Mouse (Mus musculus) kidney, embryonic 14.5 days (tissue): Measurements from ENCODE around the gene Gm21962. TPM values are rescaled to one million over a fixed set of nuclear protein-coding genes. Genes with fewer than 3 reads are reported as not detected.
"Not testable (repeated sequence)": the region's sequence is repeated elsewhere in the genome, so short reads cannot be mapped to it uniquely, and the experiment has no call there.

Experiments
- ATAC-seq: fragments of 200-750 bp; cut with Nextera tagmentation; 2 replicates; pipeline ENCODE4 v1.8.0; 2017; ENCODE audit warnings: moderate number of reproducible peaks, mild to moderate bottlenecking, moderate TSS enrichment, moderate library complexity; ENCODE audit not compliant: low FRiP score, low TSS enrichment
- H3K27ac ChIP-seq: fragments of 300-500 bp; sonication (generic); 2 replicates; pipeline ENCODE4 v1.5.1; 2014; ENCODE audit warnings: low read depth, mild to moderate bottlenecking, low read length, moderate library complexity, mixed read lengths
- H3K27me3 ChIP-seq: fragments of 300-500 bp; sonication (generic); 2 replicates; pipeline ENCODE4 v1.6.1; 2014; ENCODE audit warnings: mild to moderate bottlenecking, low read length; ENCODE audit not compliant: control insufficient read depth, insufficient read depth
- H3K36me3 ChIP-seq: fragments of 300-500 bp; sonication (generic); 2 replicates; pipeline ENCODE4 v1.6.1; 2014; ENCODE audit warnings: low read length, mixed read lengths; ENCODE audit not compliant: control insufficient read depth, insufficient read depth
- H3K4me1 ChIP-seq: fragments of 300-500 bp; sonication (generic); 2 replicates; pipeline ENCODE4 v1.6.1; 2014; ENCODE audit warnings: low read length, mixed read lengths; ENCODE audit not compliant: control insufficient read depth, insufficient read depth
- H3K4me2 ChIP-seq: fragments of 300-500 bp; sonication (generic); replicated peaks from 2 replicates; pipeline ENCODE4 v1.6.1; 2014; ENCODE audit warnings: low read depth, mild to moderate bottlenecking, low read length
- H3K4me3 ChIP-seq: fragments of 300-500 bp; sonication (generic); 2 replicates; pipeline ENCODE4 v1.5.1; 2014; ENCODE audit warnings: mild to moderate bottlenecking, low read length
- H3K9ac ChIP-seq: fragments of 300-500 bp; sonication (generic); 2 replicates; pipeline ENCODE4 v1.6.1; 2014; ENCODE audit warnings: low read depth, mild to moderate bottlenecking, low read length, moderate library complexity
- H3K9me3 ChIP-seq: fragments of 300-500 bp; sonication (generic); 2 replicates; pipeline ENCODE4 v1.6.1; 2016; ENCODE audit warnings: low read length; ENCODE audit not compliant: control insufficient read depth
- whole genome bisulfite sequencing: fragments of 180-500 bp; shearing (Covaris S2); extraction: QIAGEN DNeasy Blood & Tissue Kit; methylation state at CpG from one replicate; pipeline ENCODE4 v1.1.7; 2014; 5-methylcytosine and 5-hydroxymethylcytosine counted together
- polyA plus RNA-seq: library from polyadenylated mRNA; unstranded; fragments of >200 nt; fragmentation: Nextera tagmentation; extraction: Ambion mirVana; gene quantifications from 2 replicates; pipeline ENCODE4 v1.2.1, GENCODE M21; 2014

Gm21962 gene
- not detected in 2 replicates for polyA plus RNA-seq

DNA sequence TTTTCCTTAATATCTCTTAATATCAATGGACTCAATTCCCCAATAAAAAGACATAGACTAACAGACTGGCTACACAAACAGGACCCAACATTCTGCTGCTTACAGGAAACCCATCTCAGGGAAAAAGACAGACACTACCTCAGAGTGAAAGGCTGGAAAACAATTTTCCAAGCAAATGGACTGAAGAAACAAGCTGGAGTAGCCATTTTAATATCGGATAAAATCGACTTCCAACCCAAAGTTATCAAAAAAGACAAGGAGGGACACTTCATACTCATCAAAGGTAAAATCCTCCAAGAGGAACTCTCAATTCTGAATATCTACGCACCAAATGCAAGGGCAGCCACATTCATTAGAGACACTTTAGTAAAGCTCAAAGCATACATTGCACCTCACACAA is at the start of gene Gm21962:
TSS of gene Gm21962 (plus strand) at position 301 of the 400 bp plus-strand sequence.
- H3K9me3 ChIP-seq, H3K4me1 ChIP-seq, H3K9ac ChIP-seq, H3K4me2 ChIP-seq, ATAC-seq, H3K36me3 ChIP-seq, H3K27ac ChIP-seq, H3K4me3 ChIP-seq, H3K27me3 ChIP-seq: not testable (repeated sequence)
- no CpG with 5 or more reads among the region's 3 CpGs for WGBS

DNA sequence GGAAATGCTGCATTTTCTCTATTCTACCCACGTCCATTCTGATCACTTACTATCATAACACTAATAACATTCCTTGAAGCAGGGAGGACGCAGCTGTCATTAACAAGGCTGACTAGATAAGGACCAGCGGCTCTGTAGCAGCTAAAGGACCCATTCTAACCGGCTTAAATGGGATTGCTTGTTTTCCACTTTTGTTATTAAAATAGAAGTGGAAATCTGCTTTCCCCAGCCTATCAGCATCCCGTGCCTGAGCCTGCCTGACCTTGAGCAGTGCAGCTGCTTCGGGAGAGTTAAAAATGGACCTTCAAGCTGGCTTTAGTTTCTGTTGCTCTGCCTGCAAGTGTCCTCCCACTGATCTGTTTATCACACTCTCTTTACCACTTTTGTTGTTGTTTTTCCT is 49.2 kb upstream of the Gm21962 start:
- H3K9me3 ChIP-seq = no peaks in the 10 kb centered on the region
- WGBS = 56% methylated on average over 6 of the region's 6 CpGs
- no peak overlapping the region for H3K4me3 ChIP-seq
- H3K4me1 ChIP-seq = 0 out of 2 replicates have a peak, but pooled peaks cover 3% of the 10 kb centered on the region
- no peaks in the 10 kb centered on the region for H3K36me3 ChIP-seq
- H3K4me2 ChIP-seq = no peak overlapping the region
- ATAC-seq = no peak
- no peak overlapping the region for H3K9ac ChIP-seq
- no peaks in the 10 kb centered on the region for H3K27me3 ChIP-seq
- no peak overlapping the region for H3K27ac ChIP-seq

DNA sequence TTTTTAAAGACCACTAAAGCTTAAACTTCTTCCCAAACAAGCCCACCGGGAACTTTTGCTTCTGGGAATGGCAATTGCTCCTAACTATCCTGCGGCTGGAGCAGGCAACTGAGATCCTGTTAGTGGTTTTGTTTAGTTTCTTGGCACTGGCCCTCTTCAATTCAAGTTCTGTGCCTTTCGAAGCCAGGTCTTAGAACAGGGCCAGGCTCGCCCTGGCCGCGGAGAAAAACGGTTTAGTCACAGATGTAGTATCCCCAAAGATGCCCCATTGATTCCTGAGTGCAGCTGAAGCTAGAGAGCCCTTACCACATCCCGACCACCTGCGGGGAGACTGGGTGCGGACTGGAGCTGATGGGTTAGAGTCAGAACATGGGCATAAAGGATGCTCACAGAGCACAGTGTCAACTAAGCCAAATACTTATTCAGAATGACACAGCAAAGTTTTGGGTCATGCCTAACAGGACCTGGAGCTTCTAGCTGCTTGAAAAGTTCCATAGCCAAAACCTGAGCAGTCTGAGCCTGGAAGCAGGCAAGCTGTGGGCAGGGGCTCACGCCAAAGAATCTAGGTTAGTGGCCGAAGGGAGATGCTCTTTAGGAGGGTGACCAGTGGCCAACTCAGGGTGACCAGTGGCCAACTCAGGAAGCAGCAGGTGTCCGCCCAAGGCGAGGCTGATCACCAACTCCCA is 48.3 kb upstream of the Gm21962 start:
- peak; percentile 22; the same call in 1 of the 2 replicates for ATAC-seq
- no peak overlapping the region for H3K27ac ChIP-seq
- no peaks in the 10 kb centered on the region for H3K27me3 ChIP-seq
- H3K9me3 ChIP-seq = no peaks in the 10 kb centered on the region
- H3K4me1 ChIP-seq = 0 out of 2 replicates have a peak, but pooled peaks cover 3% of the 10 kb centered on the region
- H3K36me3 ChIP-seq = no peaks in the 10 kb centered on the region
- peak overlapping the region; percentile 68 for H3K4me3 ChIP-seq
- 36% methylated on average over 14 of the region's 14 CpGs for WGBS
- peak overlapping the region; percentile 96 for H3K4me2 ChIP-seq
- peak overlapping the region; percentile 64 for H3K9ac ChIP-seq

DNA sequence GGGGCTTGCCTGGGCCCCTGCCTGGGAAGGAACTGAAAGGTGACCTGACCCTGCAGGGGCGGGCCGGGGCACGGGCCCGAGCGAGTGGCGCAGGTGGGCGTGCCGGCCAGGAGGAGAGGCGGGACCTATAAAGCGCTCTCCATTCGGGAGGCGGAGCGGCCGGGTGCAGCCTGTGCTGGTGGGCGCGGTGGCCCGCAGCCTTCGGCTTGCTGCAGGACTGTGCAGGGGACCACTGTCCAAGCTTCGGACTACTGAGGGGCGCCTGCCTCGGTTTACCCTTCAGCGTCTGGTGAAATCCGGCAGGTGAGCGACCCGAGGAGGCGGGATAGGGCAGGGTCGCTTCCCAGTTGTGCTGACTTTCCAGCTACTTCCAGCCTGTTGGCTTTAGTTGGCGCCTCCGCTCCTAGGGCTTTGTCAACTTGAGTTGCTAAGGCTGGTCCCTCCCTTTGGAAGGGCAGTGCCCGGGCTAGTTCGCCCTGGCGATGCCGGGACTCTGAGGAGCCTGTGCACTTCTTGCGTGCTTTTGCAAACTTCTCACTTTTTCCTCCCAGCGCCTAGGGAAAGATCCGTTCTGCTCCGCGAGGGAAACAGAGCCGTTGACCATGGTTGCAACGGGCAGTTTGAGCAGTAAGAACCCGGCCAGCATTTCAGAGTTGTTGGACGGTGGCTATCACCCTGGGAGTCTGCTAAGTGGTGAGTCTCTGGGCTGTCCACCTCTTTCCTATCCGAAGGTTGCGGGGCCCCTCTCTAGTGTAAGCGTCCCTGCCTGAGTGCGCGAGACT is 47.6 kb upstream of the Gm21962 start:
- no peaks in the 10 kb centered on the region for H3K9me3 ChIP-seq
- WGBS = 1% methylated on average over 47 of the region's 47 CpGs
- no peaks in the 10 kb centered on the region for H3K36me3 ChIP-seq
- H3K9ac ChIP-seq = peak overlapping the region; percentile 64
- no peaks in the 10 kb centered on the region for H3K27me3 ChIP-seq
- peak; percentile 98 for ATAC-seq
- no peak overlapping the region for H3K27ac ChIP-seq
- H3K4me2 ChIP-seq = peak overlapping the region; percentile 96
- 0 out of 2 replicates have a peak, but pooled peaks cover 3% of the 10 kb centered on the region for H3K4me1 ChIP-seq
- H3K4me3 ChIP-seq = peak overlapping the region; percentile 68

DNA sequence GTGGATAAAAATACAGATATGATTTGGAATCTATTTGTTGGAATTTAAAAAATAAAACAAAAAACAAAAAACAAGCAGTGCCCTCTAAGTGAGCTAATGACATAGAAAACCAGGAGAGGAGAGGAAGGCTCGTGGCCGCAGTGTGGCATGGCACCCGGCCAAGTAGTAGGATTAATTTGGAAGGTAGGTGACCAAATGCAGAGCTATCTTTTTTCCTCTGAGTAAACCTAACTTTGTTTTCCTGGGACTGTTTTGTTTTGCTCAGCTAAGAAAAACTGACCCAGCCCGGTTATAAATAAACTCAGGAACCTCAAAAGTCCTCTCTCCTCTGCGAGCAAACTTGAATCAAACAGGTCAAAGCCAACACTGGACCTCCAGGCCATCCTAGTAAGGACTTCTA is 46.3 kb upstream of the Gm21962 start:
- H3K4me2 ChIP-seq = no peak overlapping the region
- H3K36me3 ChIP-seq = no peaks in the 10 kb centered on the region
- WGBS = 72% methylated on average over 5 of the region's 5 CpGs
- H3K27me3 ChIP-seq = no peaks in the 10 kb centered on the region
- H3K27ac ChIP-seq = no peak overlapping the region
- H3K4me3 ChIP-seq = no peak overlapping the region
- no peak overlapping the region for H3K9ac ChIP-seq
- H3K9me3 ChIP-seq = no peaks in the 10 kb centered on the region
- H3K4me1 ChIP-seq = 0 out of 2 replicates have a peak, but pooled peaks cover 3% of the 10 kb centered on the region
- ATAC-seq = no peak

DNA sequence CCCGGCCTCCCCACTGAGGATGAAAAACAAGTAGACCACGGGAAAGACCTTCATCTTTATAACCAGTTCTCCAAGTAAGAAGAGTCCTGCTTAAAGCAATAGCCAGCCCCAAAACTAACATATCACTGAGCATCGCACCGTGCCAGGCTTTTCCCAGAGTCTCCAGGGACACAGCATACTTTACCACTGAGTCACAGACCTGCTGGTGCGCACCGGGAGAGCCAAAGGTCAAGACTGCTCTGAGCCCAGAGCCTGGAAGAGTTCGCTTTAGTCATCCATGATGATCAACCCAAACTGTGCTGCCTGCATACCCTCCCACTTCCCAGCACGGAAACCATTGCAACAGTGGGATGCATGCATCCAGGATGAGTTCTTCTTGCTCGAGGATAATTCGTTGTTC is 37.6 kb upstream of the Gm21962 start:
- WGBS = 85% methylated on average over 10 of the region's 10 CpGs

DNA sequence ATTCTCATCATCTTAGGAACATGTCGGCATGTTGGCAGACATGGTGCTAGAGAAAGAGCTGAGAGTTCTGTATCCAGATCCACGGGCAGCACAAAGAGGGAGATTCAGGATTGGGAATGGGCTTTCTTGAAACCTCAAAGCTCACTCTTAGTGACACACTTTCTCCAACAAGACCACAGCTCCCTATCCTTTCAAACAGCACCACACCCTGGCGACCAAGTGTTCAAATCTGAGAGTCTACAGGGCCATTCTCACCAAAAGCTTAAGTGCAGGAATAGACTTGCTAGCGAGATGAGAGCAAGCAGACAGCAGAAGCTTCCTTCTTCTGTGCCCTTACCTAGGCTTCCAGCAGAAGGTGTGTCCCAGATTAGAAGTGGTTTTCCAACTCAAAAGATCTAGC is 34.8 kb upstream of the Gm21962 start:
- Histone ChIP-seq H3K36me3 (no peaks in the 10 kb centered on the region), H3K4me3 (no peak overlapping the region), H3K4me2 (no peak overlapping the region), H3K9ac (no peak overlapping the region), H3K9me3 (no peaks in the 10 kb centered on the region), H3K4me1 (no peaks in the 10 kb centered on the region), H3K27ac (no peak overlapping the region), H3K27me3 (no peaks in the 10 kb centered on the region)
- no peak for ATAC-seq
- WGBS = 81% methylated on average over 4 of the region's 4 CpGs

More for the DNA sequence above, 37.6 kb upstream of the Gm21962 start:
- Histone ChIP-seq H3K27ac (no peak overlapping the region), H3K36me3 (no peaks in the 10 kb centered on the region), H3K4me1 (no peaks in the 10 kb centered on the region), H3K4me2 (no peak overlapping the region), H3K9me3 (no peaks in the 10 kb centered on the region), H3K27me3 (no peaks in the 10 kb centered on the region), H3K9ac (no peak overlapping the region), H3K4me3 (no peak overlapping the region)
- no peak for ATAC-seq

DNA sequence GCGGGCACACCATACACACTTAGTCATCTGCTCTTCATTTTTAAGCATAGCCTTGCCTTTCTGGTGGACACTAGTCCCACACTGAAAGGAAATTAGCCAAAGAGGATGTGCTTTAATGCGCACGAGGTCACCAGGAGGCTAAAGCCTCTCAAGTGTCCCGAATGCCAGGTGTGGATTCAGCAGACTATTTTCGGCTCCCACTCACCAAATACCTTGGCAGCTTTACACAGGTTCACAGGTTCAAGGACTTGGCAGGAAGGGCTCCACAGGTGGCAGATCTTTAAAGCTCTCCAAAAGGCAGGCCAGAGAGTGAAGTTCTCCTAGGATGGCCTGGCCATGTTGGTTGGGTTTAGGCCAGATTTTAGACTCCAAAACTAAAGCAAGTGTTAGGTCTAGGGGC is 30.1 kb upstream of the Gm21962 start:
- Histone ChIP-seq H3K27me3 (no peaks in the 10 kb centered on the region), H3K36me3 (no peaks in the 10 kb centered on the region), H3K4me1 (no peaks in the 10 kb centered on the region), H3K4me3 (no peak overlapping the region), H3K4me2 (no peak overlapping the region), H3K9me3 (no peaks in the 10 kb centered on the region), H3K27ac (no peak overlapping the region), H3K9ac (no peak overlapping the region)
- ATAC-seq = no peak
- 84% methylated on average over 5 of the region's 5 CpGs for WGBS

DNA sequence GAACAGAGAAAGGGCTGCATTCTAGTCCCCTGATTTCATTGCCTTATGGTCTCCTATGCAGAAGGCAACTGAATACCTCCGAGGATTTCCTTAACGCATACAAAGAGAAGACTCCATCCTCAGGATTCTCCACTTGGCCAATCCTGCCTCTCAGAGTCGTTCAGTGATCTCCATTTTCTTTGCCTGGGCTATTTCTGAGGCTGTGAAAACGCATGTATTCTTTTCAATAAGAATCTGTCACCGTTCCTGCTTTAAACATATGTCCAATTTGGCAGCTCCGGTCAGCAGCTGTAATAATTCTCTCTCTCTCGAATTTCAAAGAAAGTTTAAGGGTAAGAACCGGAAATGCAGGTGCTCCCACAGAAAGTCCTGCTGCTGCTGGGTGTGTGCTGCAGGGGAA is 29.2 kb upstream of the Gm21962 start:
- WGBS = 29% methylated on average over 8 of the region's 8 CpGs
- no peak overlapping the region for H3K4me3 ChIP-seq
- H3K27ac ChIP-seq = no peak overlapping the region
- no peaks in the 10 kb centered on the region for H3K4me1 ChIP-seq
- H3K4me2 ChIP-seq = no peak overlapping the region
- no peaks in the 10 kb centered on the region for H3K27me3 ChIP-seq
- H3K9me3 ChIP-seq = no peaks in the 10 kb centered on the region
- H3K36me3 ChIP-seq = no peaks in the 10 kb centered on the region
- H3K9ac ChIP-seq = no peak overlapping the region
- ATAC-seq = no peak
